Mouse (Mus musculus) cerebellum, adult 2 months (tissue): ENCODE data around the gene Inpp4a.

ENCODE experiments used
- CTCF ChIP-seq: fragments of 200-500 bp; IDR thresholded peaks from 2 replicates; pipeline ENCODE4 v1.5.1; 2011; ENCODE audit warnings: low read depth, mild to moderate bottlenecking, control low read depth, low read length, moderate library complexity, borderline replicate concordance; ENCODE audit not compliant: insufficient read depth
- POLR2A ChIP-seq: fragments of 200-500 bp; IDR thresholded peaks from 2 replicates; pipeline ENCODE4 v1.6.1; 2011; ENCODE audit warnings: low read length, control low read depth, borderline replicate concordance; ENCODE audit not compliant: insufficient read depth

GRCm38 (mm10) chr1:37337273-37337672 lies 37.6 kb downstream of the Inpp4a start:
- no peak for TF ChIP-seq CTCF
- TF ChIP-seq POLR2A = no peak
